Mouse (Mus musculus) MN1 (cell line): ENCODE data around the gene Mcpt4.
"Not testable (repeated sequence)": the region's sequence is repeated elsewhere in the genome, so short reads cannot be mapped to it uniquely, and the experiment has no call there.

Experiments used
- DNase-seq: peaks from one replicate; pipeline ENCODE4 v3.0.0-alpha.2; 2016; ENCODE audit warnings: low spot score

The Mcpt4 gene

DNA sequence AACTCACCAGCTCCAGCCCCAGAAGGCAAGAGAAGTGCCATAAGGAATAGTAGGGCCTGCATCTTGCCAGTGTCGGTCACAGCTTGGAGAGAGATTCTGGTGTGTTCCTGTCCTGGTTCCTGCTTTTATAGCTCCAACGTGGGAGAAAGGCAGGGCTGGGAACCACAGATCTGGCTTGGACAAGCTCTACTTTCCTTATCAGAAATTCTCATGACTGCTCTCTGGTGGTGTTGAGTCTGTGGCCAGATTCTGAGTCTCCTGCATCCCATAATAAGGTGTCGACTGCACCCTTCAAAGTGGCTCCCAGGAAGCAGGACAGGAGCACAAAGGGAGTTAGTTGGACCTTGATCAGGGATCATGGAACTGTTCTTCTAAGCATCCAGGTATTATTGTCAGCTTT is at the start of gene Mcpt4:
Gene Mcpt4, minus strand, starts transcription at position 101 of the 400 bp plus-strand sequence.
- DNase-seq, result not testable (repeated sequence)

- DNase-seq, result no peak
These were observed 43.5 kb upstream of the Mcpt4 start for GRCm38 (mm10) chr14:56105447-56106180.

DNA sequence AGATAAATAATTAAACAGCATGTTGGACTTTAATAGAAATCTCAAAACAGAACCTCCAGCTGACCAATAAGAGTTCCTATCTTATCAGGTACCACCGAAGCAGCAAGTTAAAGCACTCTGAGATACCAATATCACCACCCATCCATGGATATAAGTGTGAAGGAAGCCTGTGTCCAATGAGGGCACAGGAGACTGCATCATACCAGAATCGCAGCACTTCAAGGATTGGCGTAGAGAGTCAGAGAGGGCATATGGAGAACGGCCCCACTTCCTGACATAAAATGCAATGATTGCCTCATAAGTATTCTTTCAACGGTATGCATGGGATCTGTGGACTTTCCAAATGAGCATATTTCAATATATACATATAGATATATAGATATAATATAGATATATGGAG is 42.9 kb upstream of the Mcpt4 start:
- no peak for DNase-seq

- DNase-seq, result no peak
These were observed 41.3 kb upstream of the Mcpt4 start for GRCm38 (mm10) chr14:56103452-56103851.

DNA sequence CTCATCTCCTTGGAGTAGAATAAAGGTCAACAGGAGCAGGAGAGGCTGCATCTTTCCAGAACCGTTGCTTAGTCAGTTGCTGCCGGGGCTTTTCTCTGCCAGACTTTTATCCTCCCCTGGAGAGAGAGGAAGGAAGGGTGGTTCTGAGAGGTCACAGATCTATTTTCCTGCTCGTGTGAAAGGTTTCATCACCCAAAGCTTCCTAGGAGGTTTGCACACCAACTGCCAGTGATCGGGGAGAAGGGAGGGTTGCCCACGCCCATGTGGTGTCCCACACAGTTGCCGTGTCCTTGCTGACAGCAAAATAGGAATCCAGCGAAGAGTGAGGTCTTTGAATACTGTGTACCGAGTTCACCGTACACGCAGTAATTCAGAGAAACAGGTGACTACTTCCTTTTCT is 40.3 kb upstream of the Mcpt4 start, which contains the start of gene Ctsg:
Gene Ctsg, minus strand, starts transcription at position 189 of the 400 bp plus-strand sequence.
- no peak for DNase-seq

GRCm38 (mm10) chr14:56098940-56099339 is 36.8 kb upstream of the Mcpt4 start:
- no peak for DNase-seq

- no peak for DNase-seq
These were observed 35.5 kb upstream of the Mcpt4 start for GRCm38 (mm10) chr14:56097597-56097996.

- no peak for DNase-seq
These were observed 31.2 kb upstream of the Mcpt4 start for GRCm38 (mm10) chr14:56093353-56093752.

DNA sequence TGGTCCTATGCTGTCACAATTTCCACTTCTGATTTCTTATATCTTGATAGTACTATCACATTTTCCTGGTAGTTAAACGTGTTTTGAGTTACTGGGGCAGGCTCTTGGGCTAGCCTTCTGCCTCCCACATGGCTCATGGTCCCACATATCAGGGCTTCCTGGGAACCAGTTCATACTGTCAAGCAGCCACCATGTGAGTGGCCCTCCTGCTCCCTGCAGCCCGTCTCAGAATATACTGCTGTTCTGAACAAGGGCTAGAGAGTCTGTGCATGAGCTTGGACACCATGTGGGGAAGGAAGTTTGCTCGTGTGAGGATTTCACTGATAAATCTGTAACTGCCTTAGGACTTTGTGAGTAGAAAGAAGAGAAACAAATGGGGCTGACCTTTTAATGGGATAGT is 24.6 kb upstream of the Mcpt4 start:
- no peak for DNase-seq

DNA sequence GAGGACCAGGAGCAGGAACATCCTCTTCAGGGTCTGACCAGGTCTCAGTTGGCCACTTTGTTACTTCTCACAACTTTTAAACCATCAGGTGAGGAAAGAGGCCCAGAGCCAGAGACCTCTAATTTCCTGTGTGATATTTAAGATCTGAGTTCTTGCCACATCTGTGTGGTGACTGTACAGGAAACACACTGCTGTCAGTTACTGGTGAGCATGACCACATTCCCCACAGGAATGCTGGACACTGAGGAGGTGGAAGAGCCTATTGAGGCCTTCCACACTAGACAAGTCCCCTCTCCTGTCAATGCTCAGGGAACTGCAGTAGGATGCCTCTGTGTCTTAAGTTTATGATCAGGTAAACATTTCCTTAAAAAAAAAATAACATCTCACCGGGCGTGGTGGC is 23.1 kb upstream of the Mcpt4 start, which contains the start of gene Mcpt8:
Gene Mcpt8, minus strand, starts transcription at position 107 of the 400 bp plus-strand sequence.
- DNase-seq, result no peak

DNA sequence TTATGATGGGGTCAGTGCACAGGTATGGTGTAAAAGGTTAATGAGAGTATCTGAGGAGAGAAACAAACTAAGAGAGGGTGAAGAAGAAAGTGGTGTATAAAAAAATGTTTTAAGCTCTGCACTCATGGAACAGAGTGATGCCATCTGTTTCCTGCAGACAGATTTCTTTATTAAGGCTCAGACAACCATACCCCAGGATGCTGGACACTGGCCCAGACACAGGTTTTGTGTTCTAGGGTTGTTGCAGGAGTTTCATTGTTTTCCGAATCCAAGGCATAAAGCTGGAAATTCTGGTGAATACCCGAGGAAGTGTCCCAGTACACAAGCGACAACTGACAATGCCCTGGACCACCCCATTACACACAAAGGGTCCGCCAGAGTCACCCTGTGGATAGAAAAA is 19.9 kb upstream of the Mcpt4 start:
- DNase-seq, result no peak

DNA sequence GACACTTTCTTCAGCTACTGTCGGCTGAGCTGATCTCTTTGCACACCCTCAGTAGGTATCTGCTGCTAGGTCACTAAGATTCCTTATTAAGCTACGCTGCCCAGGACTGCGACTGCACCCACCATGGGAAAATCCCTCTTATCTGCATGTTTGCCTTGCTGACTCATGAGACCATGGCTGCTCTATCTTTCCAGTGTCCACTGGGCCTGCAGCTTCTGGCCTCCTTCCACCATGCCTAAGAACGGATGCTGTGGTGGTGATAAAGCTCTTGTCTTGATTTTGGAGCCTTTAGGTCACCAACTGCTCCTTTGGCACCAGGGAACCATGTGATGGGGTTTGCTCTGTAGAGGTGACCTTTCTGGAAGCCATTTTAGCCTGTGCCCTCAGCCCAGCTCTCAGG is 4.4 kb downstream of the Mcpt4 start:
- DNase-seq, result no peak

- DNase-seq, result no peak
These were observed 6.7 kb downstream of the Mcpt4 start for GRCm38 (mm10) chr14:56055408-56055807.

DNA sequence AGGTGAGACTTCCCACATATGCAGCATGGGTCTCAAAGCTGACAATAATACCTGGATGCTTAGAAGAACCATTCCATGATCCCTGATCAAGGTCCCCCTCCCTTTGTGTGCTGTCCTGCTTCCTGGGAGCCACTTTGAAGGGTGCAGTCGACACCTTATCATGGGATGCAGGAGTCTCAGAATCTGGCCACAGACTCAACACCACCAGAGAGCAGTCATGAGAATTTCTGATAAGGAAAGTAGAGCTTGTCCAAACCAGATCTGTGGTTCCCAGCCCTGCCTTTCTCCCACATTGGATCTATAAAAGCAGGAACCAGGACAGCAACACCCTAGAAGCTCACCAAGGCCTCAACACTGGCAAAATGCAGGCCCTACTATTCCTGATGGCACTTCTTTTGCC is 20.3 kb downstream of the Mcpt4 start, which contains the start of gene Mcpt2:
Gene Mcpt2, plus strand, starts transcription at position 250 of the 400 bp plus-strand sequence.
- not testable (repeated sequence) for DNase-seq

DNA sequence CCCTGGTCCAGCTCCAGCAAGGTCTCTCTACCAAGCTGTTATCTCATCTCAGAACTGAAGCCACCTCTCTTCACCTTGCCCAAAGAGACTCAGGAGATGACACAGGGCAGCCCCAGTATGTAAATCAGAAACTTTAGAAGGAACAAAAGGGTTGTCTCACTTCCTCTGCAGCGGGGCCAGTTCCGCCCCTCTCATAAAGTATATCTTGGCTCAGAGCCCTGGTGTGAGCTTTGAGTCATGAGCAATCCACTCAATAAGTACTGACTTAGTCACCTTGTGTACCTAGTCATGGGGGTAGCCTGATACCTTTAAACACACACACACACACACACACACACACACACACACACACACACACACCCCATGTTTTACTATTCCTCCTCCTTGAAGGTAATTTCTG is 27.7 kb downstream of the Mcpt4 start:
- DNase-seq, result no peak

- DNase-seq, result not testable (repeated sequence)
These were observed 31.7 kb downstream of the Mcpt4 start, which contains the start of gene Mcpt9 for GRCm38 (mm10) chr14:56030395-56030794. Mcpt9 (minus strand) TSS chr14:56030495.

DNA sequence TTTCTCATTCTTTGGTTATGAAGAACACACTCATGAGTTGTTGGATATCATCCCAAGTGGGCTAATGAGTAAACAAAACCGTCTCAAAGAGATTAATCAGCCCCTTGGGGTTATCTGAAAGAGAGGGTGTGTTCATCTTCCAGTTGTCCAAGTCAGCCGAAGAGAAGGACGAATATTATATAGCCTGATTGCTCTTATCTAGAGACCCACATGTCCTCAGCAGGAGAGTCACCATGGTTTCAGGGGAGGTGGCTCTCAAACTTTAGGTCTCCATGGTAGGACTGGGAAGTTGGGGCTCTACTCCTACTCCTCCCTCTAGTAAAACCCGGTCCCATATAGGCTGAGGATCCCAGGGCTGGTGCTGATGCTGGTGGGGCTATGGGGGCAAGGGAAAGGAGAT is 40.8 kb downstream of the Mcpt4 start:
- DNase-seq, result not testable (repeated sequence)

- DNase-seq, result no peak
These were observed 42.7 kb downstream of the Mcpt4 start for GRCm38 (mm10) chr14:56019446-56019845.

DNA sequence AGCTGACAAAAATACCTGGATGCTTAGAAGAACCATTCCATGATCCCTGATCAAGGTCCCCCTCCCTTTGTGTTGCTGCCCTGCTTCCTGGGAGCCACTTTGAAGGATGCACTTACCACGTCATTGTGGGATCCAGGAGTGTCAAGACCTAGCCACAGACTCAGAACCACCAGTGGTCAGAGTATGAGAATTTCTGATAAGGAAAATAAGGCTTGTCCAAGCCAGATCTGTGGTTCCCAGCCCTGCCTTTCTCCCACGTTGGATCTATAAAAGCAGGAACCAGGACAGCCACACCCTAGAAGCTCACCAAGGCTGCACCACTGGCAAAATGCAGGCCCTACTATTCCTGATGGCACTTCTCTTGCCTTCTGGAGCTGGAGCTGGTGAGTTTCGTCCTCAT is 44.4 kb downstream of the Mcpt4 start, which contains the start of gene Mcpt1:
Gene Mcpt1, plus strand, starts transcription at position 301 of the 400 bp plus-strand sequence.
- not testable (repeated sequence) for DNase-seq

- no peak for DNase-seq
These were observed 48.2 kb downstream of the Mcpt4 start for GRCm38 (mm10) chr14:56013924-56014323.

GRCm38 (mm10) chr14:56013147-56013546 is 49.0 kb downstream of the Mcpt4 start:
- DNase-seq, result no peak
